Mouse (Mus musculus): Measurements from ENCODE around the gene H2-Ke6. TPM values are rescaled to one million over a fixed set of nuclear protein-coding genes. Genes with fewer than 3 reads are reported as not detected.
A peak's percentile ranks its signal among the peaks of the same experiment; 100 is the strongest.
"Not testable (repeated sequence)": the region's sequence is repeated elsewhere in the genome, so short reads cannot be mapped to it uniquely, and the experiment has no call there.

Gene H2-Ke6
- polyA plus RNA-seq, 1 experiment from 2014 or later: 46.3 TPM

DNA sequence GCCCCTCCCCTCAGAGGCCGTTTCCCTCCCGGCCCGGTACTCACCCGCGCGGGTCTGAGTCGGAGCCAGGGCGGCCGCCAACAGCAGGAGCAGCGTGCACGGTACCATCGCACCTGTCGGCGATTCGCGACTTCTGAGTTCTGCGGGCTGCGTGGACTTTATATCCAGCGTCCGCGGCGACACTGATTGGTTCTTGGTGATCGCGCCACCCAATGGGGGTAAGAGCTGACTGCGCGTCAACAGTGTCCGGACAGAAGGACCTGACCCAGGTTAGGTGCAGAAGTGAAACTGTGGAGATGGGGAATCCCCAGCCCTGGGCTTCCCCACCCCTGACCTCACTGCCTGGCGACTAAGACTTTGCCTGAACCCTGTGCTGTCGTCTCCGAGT, 27.7 kb downstream of the H2-Ke6 start, which contains the start of gene H2-K1:
Gene H2-K1 (minus strand): TSS at position 198 of the 388 bp plus-strand sequence.
- WGBS: under 1% methylated on average over 30 of the region's 30 CpGs
- H3K4me2 ChIP-seq (ENCODE audit: low read depth, low read length): peak within 1 kb of the TSS; percentile 93
- peaks cover 27% of the 10 kb centered on the region for H3K27me3 ChIP-seq (ENCODE audit: control insufficient read depth, insufficient read depth, low read length)
- no peaks in the 10 kb centered on the region for H3K36me3 ChIP-seq (replicated peaks; ENCODE audit: control insufficient read depth, insufficient read depth, low read depth, low read length)
- H3K9ac ChIP-seq (replicated peaks; ENCODE audit: low read length): peak within 1 kb of the TSS; percentile 47
- peaks cover 5% of the 10 kb centered on the region; the same call in 1 of the 2 replicates for H3K4me1 ChIP-seq (ENCODE audit: control insufficient read depth, insufficient read depth, low read length)
- no peak within 1 kb of the TSS for H3K27ac ChIP-seq (replicated peaks; ENCODE audit: low read depth, low read length)
- DNase-seq (ENCODE audit: low spot score) (peak; percentile 68), ATAC-seq (replicated peaks; ENCODE audit: insufficient number of reproducible peaks, low FRiP score, low TSS enrichment, low read depth) (peak; percentile 67)
- no peaks in the 10 kb centered on the region for H3K9me3 ChIP-seq (replicated peaks; ENCODE audit: control insufficient read depth, low read length)
- peak within 1 kb of the TSS; percentile 44 for H3K4me3 ChIP-seq (ENCODE audit: low read depth, low read length)

DNA sequence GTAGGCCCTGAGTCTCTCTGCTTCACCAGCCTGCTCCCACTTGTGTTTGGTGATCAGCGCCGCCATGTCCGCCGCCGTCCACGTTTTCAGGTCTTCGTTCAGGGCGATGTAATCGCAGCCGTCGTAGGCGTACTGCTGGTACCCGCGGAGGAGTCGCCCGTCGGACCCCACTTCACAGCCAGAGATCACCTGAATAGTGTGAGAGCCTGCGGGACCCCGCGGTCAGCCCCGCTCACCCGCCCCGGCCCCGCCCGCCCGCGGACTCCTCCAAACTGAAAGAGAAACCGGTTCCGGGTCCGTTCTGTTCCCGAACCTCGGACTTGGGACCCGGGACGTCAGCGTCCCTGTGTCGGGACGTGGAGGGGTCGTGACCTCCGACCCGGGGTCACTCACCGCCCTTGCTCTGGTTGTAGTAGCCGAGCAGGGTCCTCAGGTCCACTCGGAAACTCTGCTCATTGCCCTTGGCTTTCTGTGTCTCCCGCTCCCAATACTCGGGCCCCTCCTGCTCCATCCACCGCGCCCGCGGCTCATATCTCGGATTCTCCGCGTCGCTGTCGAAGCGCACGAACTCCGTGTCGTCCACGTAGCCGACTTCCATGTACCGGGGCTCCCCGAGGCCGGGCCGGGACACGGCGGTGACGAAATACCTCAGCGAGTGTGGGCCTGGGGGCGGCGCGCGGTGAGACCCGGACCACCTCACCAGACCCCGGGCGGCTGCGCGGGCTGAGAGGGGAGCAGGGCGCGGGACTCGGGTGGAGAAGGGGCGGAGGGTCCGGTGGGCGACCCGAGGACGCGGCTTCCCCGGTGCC, 28.3 kb downstream of the H2-Ke6 start:
- Histone ChIP-seq H3K36me3 (replicated peaks; ENCODE audit: control insufficient read depth, insufficient read depth, low read depth, low read length) (no peaks in the 10 kb centered on the region), H3K9ac (replicated peaks; ENCODE audit: low read length) (peak overlapping the region; percentile 47), H3K27me3 (ENCODE audit: control insufficient read depth, insufficient read depth, low read length) (peaks cover 27% of the 10 kb centered on the region), H3K27ac (replicated peaks; ENCODE audit: low read depth, low read length) (no peak overlapping the region), H3K4me1 (ENCODE audit: control insufficient read depth, insufficient read depth, low read length) (peaks cover 5% of the 10 kb centered on the region; the same call in 1 of the 2 replicates), H3K4me2 (ENCODE audit: low read depth, low read length) (peak overlapping the region; percentile 93), H3K9me3 (replicated peaks; ENCODE audit: control insufficient read depth, low read length) (no peaks in the 10 kb centered on the region), H3K4me3 (ENCODE audit: low read depth, low read length) (peak overlapping the region; percentile 44)
- DNase-seq (ENCODE audit: low spot score): peak; percentile 22
- 2% methylated on average over 82 of the region's 87 CpGs for WGBS
- peak; percentile 65; the same call in 1 of the 2 replicates for ATAC-seq (replicated peaks; ENCODE audit: insufficient number of reproducible peaks, low FRiP score, low TSS enrichment, low read depth)

DNA sequence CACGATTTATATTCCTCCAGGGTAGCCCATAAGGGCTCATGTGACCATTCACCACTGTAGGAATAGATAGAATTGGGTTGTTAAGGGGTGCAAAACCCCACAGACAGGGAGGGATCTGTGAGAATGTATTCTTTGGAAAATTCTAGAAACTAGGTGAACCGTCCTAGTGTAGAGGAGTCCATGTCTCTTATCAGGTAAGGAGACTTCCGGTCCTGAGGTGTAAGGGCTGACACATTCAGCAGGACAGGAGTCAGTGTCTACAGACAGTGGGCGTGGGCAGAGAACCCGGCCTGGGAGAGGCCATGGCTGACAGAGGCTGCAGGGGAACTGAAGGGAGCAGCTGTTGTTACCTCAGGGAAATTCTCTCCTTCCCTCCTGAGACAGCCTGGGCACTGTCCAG, 29.2 kb downstream of the H2-Ke6 start:
- not testable (repeated sequence) for ATAC-seq (replicated peaks; ENCODE audit: insufficient number of reproducible peaks, low FRiP score, low TSS enrichment, low read depth); DNase-seq (ENCODE audit: low spot score); H3K36me3 ChIP-seq (replicated peaks; ENCODE audit: control insufficient read depth, insufficient read depth, low read depth, low read length); H3K9ac ChIP-seq (replicated peaks; ENCODE audit: low read length); H3K4me2 ChIP-seq (ENCODE audit: low read depth, low read length); H3K4me1 ChIP-seq (ENCODE audit: control insufficient read depth, insufficient read depth, low read length); H3K9me3 ChIP-seq (replicated peaks; ENCODE audit: control insufficient read depth, low read length); H3K4me3 ChIP-seq (ENCODE audit: low read depth, low read length); H3K27ac ChIP-seq (replicated peaks; ENCODE audit: low read depth, low read length)
- peaks cover 27% of the 10 kb centered on the region for H3K27me3 ChIP-seq (ENCODE audit: control insufficient read depth, insufficient read depth, low read length)
- 53% methylated on average over 5 of the region's 5 CpGs for WGBS

DNA sequence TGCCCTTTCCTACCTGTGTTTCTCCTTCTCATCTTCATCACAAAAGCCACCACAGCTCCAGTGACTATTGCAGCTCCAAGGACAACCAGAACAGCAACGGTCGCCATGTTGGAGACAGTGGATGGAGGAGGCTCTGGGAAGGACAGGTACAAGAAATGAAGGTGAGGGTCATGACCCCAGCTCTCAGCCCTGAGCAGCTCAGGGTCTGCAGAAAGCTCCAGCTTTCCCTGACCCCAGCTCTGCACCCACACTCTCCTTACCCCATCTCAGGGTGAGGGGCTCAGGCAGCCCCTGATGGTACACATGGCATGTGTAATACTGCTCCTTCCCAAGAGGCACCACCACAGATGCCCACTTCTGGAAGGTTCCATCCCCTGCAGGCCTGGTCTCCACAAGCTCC, 30.8 kb downstream of the H2-Ke6 start:
- H3K36me3 ChIP-seq (replicated peaks; ENCODE audit: control insufficient read depth, insufficient read depth, low read depth, low read length); DNase-seq (ENCODE audit: low spot score); ATAC-seq (replicated peaks; ENCODE audit: insufficient number of reproducible peaks, low FRiP score, low TSS enrichment, low read depth); H3K4me1 ChIP-seq (ENCODE audit: control insufficient read depth, insufficient read depth, low read length); H3K9me3 ChIP-seq (replicated peaks; ENCODE audit: control insufficient read depth, low read length); H3K4me2 ChIP-seq (ENCODE audit: low read depth, low read length); H3K27ac ChIP-seq (replicated peaks; ENCODE audit: low read depth, low read length); H3K9ac ChIP-seq (replicated peaks; ENCODE audit: low read length); H3K4me3 ChIP-seq (ENCODE audit: low read depth, low read length): not testable (repeated sequence)
- 96% methylated on average over 2 of the region's 2 CpGs for WGBS
- H3K27me3 ChIP-seq (ENCODE audit: control insufficient read depth, insufficient read depth, low read length): peaks cover 27% of the 10 kb centered on the region

DNA sequence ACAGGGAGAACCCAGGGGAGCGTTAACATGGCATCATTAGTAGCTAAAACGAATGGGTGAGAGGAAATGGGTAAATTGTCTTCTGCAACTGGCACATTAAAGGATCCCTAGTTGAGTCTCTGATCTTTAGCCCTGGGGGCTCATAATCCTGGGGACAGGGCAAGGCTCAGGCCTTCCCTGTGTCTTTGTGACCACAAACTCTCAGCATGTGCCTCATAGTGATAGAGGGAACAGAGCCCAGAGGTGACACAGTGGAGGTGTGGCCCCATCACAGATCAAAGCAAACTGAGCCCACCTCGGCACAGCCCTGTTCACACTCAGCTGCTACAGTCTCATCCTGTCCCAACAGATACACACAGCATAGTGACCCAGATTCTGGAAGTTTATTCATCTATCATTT, 32.2 kb downstream of the H2-Ke6 start:
- no peaks in the 10 kb centered on the region for H3K9me3 ChIP-seq (replicated peaks; ENCODE audit: control insufficient read depth, low read length)
- no peak for ATAC-seq (replicated peaks; ENCODE audit: insufficient number of reproducible peaks, low FRiP score, low TSS enrichment, low read depth)

DNA sequence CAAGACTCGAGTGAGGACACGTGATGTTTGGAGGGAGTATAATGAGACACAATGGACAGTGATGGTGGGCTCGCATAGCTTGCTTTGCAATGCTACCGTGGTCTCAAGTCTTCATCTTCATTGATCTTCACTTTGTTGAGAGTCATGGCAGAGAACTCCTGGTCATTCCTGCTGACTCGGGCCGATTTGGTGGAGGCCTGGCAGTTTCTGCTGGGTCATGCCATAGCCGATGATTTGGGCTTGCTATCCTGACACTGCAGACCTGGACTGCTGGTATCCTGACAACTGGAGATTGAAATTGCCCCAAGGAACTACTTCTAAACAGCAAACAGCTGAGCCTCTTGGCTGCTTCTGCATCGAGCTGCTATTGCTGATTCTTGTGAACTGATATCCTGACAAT, 32.9 kb downstream of the H2-Ke6 start:
- Histone ChIP-seq H3K4me3 (ENCODE audit: low read depth, low read length) (no peak overlapping the region), H3K27ac (replicated peaks; ENCODE audit: low read depth, low read length) (no peak overlapping the region), H3K4me1 (ENCODE audit: control insufficient read depth, insufficient read depth, low read length) (peaks cover 4% of the 10 kb centered on the region; the same call in 1 of the 2 replicates), H3K27me3 (ENCODE audit: control insufficient read depth, insufficient read depth, low read length) (peaks cover 14% of the 10 kb centered on the region), H3K9me3 (replicated peaks; ENCODE audit: control insufficient read depth, low read length) (no peaks in the 10 kb centered on the region), H3K36me3 (replicated peaks; ENCODE audit: control insufficient read depth, insufficient read depth, low read depth, low read length) (no peaks in the 10 kb centered on the region), H3K4me2 (ENCODE audit: low read depth, low read length) (no peak overlapping the region), H3K9ac (replicated peaks; ENCODE audit: low read length) (no peak overlapping the region)
- ATAC-seq (replicated peaks; ENCODE audit: insufficient number of reproducible peaks, low FRiP score, low TSS enrichment, low read depth): no peak
- no peak for DNase-seq (ENCODE audit: low spot score)
- WGBS: 92% methylated on average over 8 of the region's 8 CpGs

More for the DNA sequence above, 32.2 kb downstream of the H2-Ke6 start:
- no peak overlapping the region for H3K4me2 ChIP-seq (ENCODE audit: low read depth, low read length)
- H3K36me3 ChIP-seq (replicated peaks; ENCODE audit: control insufficient read depth, insufficient read depth, low read depth, low read length): no peaks in the 10 kb centered on the region
- peaks cover 5% of the 10 kb centered on the region; the same call in 1 of the 2 replicates for H3K4me1 ChIP-seq (ENCODE audit: control insufficient read depth, insufficient read depth, low read length)
- peaks cover 21% of the 10 kb centered on the region for H3K27me3 ChIP-seq (ENCODE audit: control insufficient read depth, insufficient read depth, low read length)
- no peak for DNase-seq (ENCODE audit: low spot score)
- H3K9ac ChIP-seq (replicated peaks; ENCODE audit: low read length): no peak overlapping the region
- WGBS: 70% methylated on average over 3 of the region's 3 CpGs
- H3K27ac ChIP-seq (replicated peaks; ENCODE audit: low read depth, low read length): no peak overlapping the region
- H3K4me3 ChIP-seq (ENCODE audit: low read depth, low read length): no peak overlapping the region

DNA sequence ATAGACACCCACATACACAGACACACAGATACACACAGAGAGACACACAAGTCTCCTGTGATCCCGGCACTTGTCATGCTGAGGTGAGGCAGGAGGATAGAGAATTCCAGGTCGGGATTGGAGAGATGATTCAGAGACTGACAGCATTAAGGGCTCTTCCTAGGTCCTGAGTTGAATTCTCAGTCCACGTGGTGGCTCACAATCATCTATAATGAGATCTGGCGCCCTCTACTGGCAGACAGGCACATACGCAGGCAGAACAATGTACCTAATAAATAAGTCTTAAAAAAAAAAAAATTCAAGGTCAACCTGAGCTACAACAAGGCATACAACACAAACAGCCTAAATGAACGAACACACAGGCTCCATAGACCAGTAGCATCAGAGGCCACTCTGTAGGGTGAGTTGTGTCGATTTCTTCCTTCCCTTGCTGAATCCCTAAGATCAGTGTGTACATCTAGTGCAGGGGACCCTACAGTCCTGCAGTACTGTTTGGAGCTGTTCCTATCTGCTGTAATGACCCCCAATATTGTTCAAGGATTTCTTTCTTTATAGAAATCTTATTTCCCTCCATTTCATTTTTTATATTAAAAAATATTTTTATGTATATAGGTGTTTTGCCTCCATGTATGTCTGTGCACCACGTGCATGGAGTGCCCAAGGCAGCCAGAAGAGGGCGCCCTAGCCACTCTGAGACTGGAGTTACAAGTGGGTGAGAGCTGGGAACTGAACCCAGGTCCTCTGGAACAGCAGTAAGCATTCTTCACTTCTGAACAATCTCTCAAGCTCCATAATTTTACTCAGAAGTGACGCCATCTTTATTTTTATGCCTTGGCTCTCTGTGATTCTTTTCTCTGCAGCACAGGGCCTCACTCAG, 35.8 kb downstream of the H2-Ke6 start:
- Histone ChIP-seq H3K27me3 (ENCODE audit: control insufficient read depth, insufficient read depth, low read length) (no peaks in the 10 kb centered on the region), H3K4me1 (ENCODE audit: control insufficient read depth, insufficient read depth, low read length) (no peaks in the 10 kb centered on the region), H3K36me3 (replicated peaks; ENCODE audit: control insufficient read depth, insufficient read depth, low read depth, low read length) (no peaks in the 10 kb centered on the region), H3K27ac (replicated peaks; ENCODE audit: low read depth, low read length) (no peak overlapping the region), H3K9me3 (replicated peaks; ENCODE audit: control insufficient read depth, low read length) (no peaks in the 10 kb centered on the region), H3K4me3 (ENCODE audit: low read depth, low read length) (no peak overlapping the region), H3K4me2 (ENCODE audit: low read depth, low read length) (no peak overlapping the region), H3K9ac (replicated peaks; ENCODE audit: low read length) (no peak overlapping the region)
- ATAC-seq (replicated peaks; ENCODE audit: insufficient number of reproducible peaks, low FRiP score, low TSS enrichment, low read depth) (no peak), DNase-seq (ENCODE audit: low spot score) (peak; percentile 85)
- WGBS: 30% methylated on average over 10 of the region's 10 CpGs
